Mouse (Mus musculus): ENCODE measurements around the gene Prnp. TPM values are rescaled to one million over a fixed set of nuclear protein-coding genes. Genes with fewer than 3 reads are reported as not detected.
A peak's percentile ranks its signal among the peaks of the same experiment; 100 is the strongest.

Prnp gene
- polyA plus RNA-seq, 2 experiments: 36.1 to 39.1 TPM

DNA sequence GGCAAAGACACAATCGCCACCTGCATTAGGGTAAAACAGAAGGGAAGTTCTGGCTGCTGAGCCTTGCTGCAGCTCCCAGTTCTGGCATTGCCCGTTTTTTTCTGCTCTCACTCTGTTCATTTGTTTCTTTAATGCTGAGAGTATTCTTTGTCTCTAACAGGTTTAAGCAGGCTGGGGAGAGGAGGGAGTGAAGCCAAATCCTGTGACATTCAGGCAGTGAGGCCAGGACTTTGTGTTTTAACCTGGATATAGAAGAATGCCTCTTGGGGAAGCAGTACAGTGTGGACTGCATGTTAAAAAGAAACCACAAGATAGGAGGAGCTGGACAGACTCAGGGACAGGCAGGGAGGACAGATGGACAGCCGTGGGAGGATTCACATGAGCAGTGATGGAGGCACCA lies 23.9 kb downstream of the Prnp start:
- Histone ChIP-seq H3K4me1 (ENCODE audit: control insufficient read depth, insufficient read depth, low read length) (no peaks in the 10 kb centered on the region), H3K27ac (replicated peaks; ENCODE audit: low read depth, low read length) (no peak overlapping the region), H3K27me3 (ENCODE audit: control insufficient read depth, insufficient read depth, low read length) (no peaks in the 10 kb centered on the region), H3K4me3 (replicated peaks; ENCODE audit: low read length) (no peak overlapping the region), H3K9me3 (ENCODE audit: control insufficient read depth, low read length) (no peaks in the 10 kb centered on the region), H3K9ac (ENCODE audit: low read depth, low read length, severe bottlenecking) (no peak overlapping the region), H3K4me2 (replicated peaks; ENCODE audit: low read depth, low read length, severe bottlenecking) (no peak overlapping the region), H3K36me3 (ENCODE audit: control insufficient read depth, insufficient read depth, low read length) (peaks cover 11% of the 10 kb centered on the region; the same call in 1 of the 2 replicates)
- WGBS: 59% methylated on average over 3 of the region's 3 CpGs
- no peak for DNase-seq (ENCODE audit: low spot score)
- TF ChIP-seq POLR2A (IDR thresholded peaks at IDR 0.05; ENCODE audit: borderline replicate concordance, extremely low read depth, insufficient read depth, insufficient read length): no peak
- ATAC-seq (ENCODE audit: low FRiP score, low read depth): no peak

DNA sequence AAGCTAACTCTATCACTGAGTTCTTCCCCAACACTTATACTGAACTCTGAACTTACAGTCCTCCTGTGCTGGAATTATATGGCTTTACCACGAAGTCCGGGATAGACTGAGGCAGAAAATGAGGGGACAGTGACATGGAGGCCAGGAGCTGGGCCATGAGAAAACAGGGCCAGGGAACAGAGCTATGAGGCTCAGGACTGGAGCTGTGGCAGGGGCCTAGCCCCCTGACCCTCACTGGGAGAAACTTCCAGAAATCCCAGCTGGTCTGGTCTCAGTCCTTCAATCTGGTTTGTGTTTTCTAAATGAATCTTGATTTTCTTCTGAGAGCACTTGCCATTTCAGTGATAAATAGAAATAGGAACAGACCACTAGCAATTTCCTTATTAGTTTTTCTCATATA lies 24.5 kb downstream of the Prnp start:
- Histone ChIP-seq H3K36me3 (ENCODE audit: control insufficient read depth, insufficient read depth, low read length) (peaks cover 11% of the 10 kb centered on the region; the same call in 1 of the 2 replicates), H3K27me3 (ENCODE audit: control insufficient read depth, insufficient read depth, low read length) (no peaks in the 10 kb centered on the region), H3K4me2 (replicated peaks; ENCODE audit: low read depth, low read length, severe bottlenecking) (no peak overlapping the region), H3K9ac (ENCODE audit: low read depth, low read length, severe bottlenecking) (no peak overlapping the region), H3K4me3 (replicated peaks; ENCODE audit: low read length) (no peak overlapping the region), H3K9me3 (ENCODE audit: control insufficient read depth, low read length) (no peaks in the 10 kb centered on the region), H3K27ac (replicated peaks; ENCODE audit: low read depth, low read length) (no peak overlapping the region), H3K4me1 (ENCODE audit: control insufficient read depth, insufficient read depth, low read length) (no peaks in the 10 kb centered on the region)
- no peak for DNase-seq (ENCODE audit: low spot score)
- no peak for ATAC-seq (ENCODE audit: low FRiP score, low read depth)
- no peak for TF ChIP-seq POLR2A (IDR thresholded peaks at IDR 0.05; ENCODE audit: borderline replicate concordance, extremely low read depth, insufficient read depth, insufficient read length)
- 90% methylated on average over 2 of the region's 2 CpGs for WGBS

- Histone ChIP-seq H3K9me3 (ENCODE audit: control insufficient read depth, low read length) (no peaks in the 10 kb centered on the region), H3K27me3 (ENCODE audit: control insufficient read depth, insufficient read depth, low read length) (no peaks in the 10 kb centered on the region), H3K4me1 (ENCODE audit: control insufficient read depth, insufficient read depth, low read length) (no peaks in the 10 kb centered on the region), H3K4me3 (replicated peaks; ENCODE audit: low read length) (no peak overlapping the region), H3K36me3 (ENCODE audit: control insufficient read depth, insufficient read depth, low read length) (peaks cover 11% of the 10 kb centered on the region; the same call in 1 of the 2 replicates), H3K4me2 (replicated peaks; ENCODE audit: low read depth, low read length, severe bottlenecking) (no peak overlapping the region), H3K9ac (ENCODE audit: low read depth, low read length, severe bottlenecking) (no peak overlapping the region), H3K27ac (replicated peaks; ENCODE audit: low read depth, low read length) (no peak overlapping the region)
- WGBS: 80% methylated on average over 10 of the region's 10 CpGs
- DNase-seq (ENCODE audit: low spot score) (no peak), ATAC-seq (ENCODE audit: low FRiP score, low read depth) (no peak)
- no peak for TF ChIP-seq POLR2A (IDR thresholded peaks at IDR 0.05; ENCODE audit: borderline replicate concordance, extremely low read depth, insufficient read depth, insufficient read length)
Measured at GRCm38 (mm10) chr2:131935390-131936105, 25.8 kb downstream of the Prnp start.

DNA sequence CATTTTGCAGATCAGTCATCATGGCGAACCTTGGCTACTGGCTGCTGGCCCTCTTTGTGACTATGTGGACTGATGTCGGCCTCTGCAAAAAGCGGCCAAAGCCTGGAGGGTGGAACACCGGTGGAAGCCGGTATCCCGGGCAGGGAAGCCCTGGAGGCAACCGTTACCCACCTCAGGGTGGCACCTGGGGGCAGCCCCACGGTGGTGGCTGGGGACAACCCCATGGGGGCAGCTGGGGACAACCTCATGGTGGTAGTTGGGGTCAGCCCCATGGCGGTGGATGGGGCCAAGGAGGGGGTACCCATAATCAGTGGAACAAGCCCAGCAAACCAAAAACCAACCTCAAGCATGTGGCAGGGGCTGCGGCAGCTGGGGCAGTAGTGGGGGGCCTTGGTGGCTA lies 26.7 kb downstream of the Prnp start:
- Histone ChIP-seq H3K4me1 (ENCODE audit: control insufficient read depth, insufficient read depth, low read length) (no peaks in the 10 kb centered on the region), H3K9me3 (ENCODE audit: control insufficient read depth, low read length) (no peaks in the 10 kb centered on the region), H3K27ac (replicated peaks; ENCODE audit: low read depth, low read length) (no peak overlapping the region), H3K4me2 (replicated peaks; ENCODE audit: low read depth, low read length, severe bottlenecking) (no peak overlapping the region), H3K27me3 (ENCODE audit: control insufficient read depth, insufficient read depth, low read length) (no peaks in the 10 kb centered on the region), H3K36me3 (ENCODE audit: control insufficient read depth, insufficient read depth, low read length) (peaks cover 11% of the 10 kb centered on the region; the same call in 1 of the 2 replicates), H3K9ac (ENCODE audit: low read depth, low read length, severe bottlenecking) (no peak overlapping the region), H3K4me3 (replicated peaks; ENCODE audit: low read length) (no peak overlapping the region)
- TF ChIP-seq POLR2A (IDR thresholded peaks at IDR 0.05; ENCODE audit: borderline replicate concordance, extremely low read depth, insufficient read depth, insufficient read length): no peak
- no peak for DNase-seq (ENCODE audit: low spot score)
- 96% methylated on average over 10 of the region's 10 CpGs for WGBS
- no peak; the same call in 1 of the 2 replicates for ATAC-seq (ENCODE audit: low FRiP score, low read depth)

DNA sequence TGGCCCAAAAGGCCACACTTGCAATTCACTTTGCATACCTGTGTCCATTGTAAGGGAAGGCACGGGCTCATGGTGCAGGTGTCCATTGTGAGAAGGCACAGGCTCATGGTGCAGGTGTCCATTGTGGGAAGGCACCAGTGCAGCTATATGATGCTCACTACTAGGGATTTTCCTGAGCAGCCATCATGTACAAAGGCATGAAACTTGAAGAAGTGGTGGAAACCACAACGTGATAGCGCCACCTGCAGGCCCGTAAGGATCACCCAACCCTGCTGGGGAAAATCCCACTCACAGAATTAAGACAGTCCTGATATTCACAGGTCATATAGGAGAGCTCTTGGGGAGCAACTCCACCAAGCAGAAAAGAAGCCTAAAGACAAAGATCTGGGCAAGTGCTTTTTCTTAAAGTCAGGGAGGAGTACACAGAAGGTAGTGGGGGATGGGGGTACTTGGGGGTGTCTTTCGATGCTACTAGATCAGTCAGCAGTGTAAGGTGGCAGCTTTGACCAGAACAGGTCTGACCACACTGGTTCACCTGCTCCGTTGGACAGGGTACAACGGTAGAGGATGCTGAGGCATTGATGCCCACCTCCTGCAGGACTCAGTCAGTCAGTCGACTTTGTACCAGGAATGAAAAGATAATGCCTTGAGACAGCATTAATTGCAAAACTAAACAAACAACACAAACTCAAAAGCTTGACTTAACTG lies 29.8 kb downstream of the Prnp start:
- TF ChIP-seq POLR2A (IDR thresholded peaks at IDR 0.05; ENCODE audit: borderline replicate concordance, extremely low read depth, insufficient read depth, insufficient read length): no peak
- no peak overlapping the region for H3K9ac ChIP-seq (ENCODE audit: low read depth, low read length, severe bottlenecking)
- DNase-seq (ENCODE audit: low spot score): peak; percentile 26
- no peaks in the 10 kb centered on the region for H3K27me3 ChIP-seq (ENCODE audit: control insufficient read depth, insufficient read depth, low read length)
- H3K4me1 ChIP-seq (ENCODE audit: control insufficient read depth, insufficient read depth, low read length): no peaks in the 10 kb centered on the region
- H3K27ac ChIP-seq (replicated peaks; ENCODE audit: low read depth, low read length): no peak overlapping the region
- ATAC-seq (ENCODE audit: low FRiP score, low read depth): no peak
- no peak overlapping the region for H3K4me3 ChIP-seq (replicated peaks; ENCODE audit: low read length)
- no peak overlapping the region for H3K4me2 ChIP-seq (replicated peaks; ENCODE audit: low read depth, low read length, severe bottlenecking)
- H3K36me3 ChIP-seq (ENCODE audit: control insufficient read depth, insufficient read depth, low read length): peaks cover 11% of the 10 kb centered on the region; the same call in 1 of the 2 replicates
- H3K9me3 ChIP-seq (ENCODE audit: control insufficient read depth, low read length): no peaks in the 10 kb centered on the region
- WGBS: 44% methylated on average over 8 of the region's 8 CpGs
